Mouse (Mus musculus) cerebral cortex, adult 2 months (tissue): ENCODE data around the gene Irs2.

Experiments
- WGBS: fragments of 180-500 bp; shearing (Covaris S2); methylation state at CpG from one replicate; pipeline ENCODE4 v1.1.7; 2018; 5-methylcytosine and 5-hydroxymethylcytosine counted together

Gene Irs2

DNA sequence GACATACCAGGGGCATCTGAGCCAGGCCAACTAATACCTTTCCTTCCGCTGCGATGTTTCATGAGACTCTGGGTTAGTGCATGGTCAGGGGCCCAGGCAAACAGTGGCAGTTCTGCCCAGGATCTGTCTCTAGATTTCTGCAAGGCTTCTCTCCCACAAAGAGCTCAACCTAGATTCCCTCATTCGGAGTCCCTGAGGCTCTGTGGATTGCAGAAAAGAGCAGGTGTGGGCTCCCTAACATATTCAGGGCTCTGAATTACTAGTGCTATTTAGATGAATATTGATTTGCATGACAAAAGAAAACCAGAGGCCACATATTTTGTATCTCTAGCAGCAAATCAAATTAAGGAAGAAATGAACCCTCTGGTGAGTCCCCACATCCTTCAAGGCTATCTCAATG lies 18.3 kb downstream of the Irs2 start:
- WGBS, result 75% methylated on average over 3 of the region's 3 CpGs

DNA sequence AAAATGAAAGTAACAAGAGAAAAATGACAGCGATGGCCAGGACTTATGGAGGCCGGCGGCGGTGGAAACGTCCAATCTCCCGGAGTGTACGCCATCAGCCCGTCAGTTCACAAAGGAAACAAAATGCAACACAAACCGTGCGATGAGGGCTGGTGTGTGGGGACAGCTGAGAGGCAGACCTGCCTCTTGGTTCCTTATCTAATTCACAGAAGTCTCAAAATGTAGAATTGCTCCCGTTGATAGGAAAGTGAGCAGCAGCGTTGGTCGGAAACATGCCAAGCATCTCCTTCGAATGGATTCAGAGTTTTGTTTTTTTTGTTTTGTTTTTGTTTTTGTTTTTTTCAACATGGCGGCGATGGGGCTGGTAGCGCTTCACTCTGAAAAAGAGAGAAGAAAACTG lies 21.6 kb downstream of the Irs2 start:
- WGBS, result 95% methylated on average over 17 of the region's 17 CpGs

DNA sequence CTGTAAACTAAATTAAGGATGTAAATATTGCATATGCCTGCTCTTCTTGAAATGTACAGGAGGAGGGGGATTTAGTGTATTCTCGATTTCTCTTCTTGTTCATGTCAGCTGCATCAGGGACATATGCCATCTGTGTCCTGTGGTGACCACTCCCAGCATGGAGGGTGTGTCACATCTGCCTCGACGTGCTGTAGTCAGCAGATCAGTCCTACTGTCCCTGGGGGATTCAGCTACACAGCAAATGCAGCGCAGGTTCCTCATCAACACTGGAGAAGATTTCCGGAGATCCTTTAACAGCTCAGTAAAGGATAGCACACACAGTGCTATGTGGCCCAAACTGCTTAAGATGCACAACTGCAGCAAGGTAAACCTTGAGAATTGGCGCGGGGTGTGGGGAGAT lies 23.2 kb downstream of the Irs2 start:
- 81% methylated on average over 7 of the region's 7 CpGs for WGBS

- WGBS, result 91% methylated on average over 6 of the region's 6 CpGs
Observed at GRCm38 (mm10) chr8:10980876-10981275, 27.4 kb downstream of the Irs2 start.

DNA sequence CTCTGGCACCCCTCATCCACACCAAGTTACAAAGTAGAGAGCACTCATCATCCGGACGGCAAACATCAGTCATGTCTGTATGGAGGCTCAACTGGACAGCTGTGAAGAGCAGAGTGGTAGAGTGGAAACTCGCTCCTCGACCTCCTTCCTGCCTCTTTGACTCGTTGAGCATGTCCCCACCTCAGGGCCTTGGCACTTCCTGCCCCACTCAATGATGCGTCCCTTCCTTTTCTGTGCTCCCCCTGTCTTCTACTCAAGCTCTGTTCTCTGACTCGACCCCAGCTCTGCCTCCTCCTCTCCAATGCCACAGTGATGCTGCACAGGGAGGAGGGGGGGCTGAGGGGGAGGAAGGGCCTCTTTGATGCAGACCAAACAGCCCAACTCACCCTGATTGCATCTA lies 28.3 kb downstream of the Irs2 start:
- WGBS, result 68% methylated on average over 7 of the region's 7 CpGs

DNA sequence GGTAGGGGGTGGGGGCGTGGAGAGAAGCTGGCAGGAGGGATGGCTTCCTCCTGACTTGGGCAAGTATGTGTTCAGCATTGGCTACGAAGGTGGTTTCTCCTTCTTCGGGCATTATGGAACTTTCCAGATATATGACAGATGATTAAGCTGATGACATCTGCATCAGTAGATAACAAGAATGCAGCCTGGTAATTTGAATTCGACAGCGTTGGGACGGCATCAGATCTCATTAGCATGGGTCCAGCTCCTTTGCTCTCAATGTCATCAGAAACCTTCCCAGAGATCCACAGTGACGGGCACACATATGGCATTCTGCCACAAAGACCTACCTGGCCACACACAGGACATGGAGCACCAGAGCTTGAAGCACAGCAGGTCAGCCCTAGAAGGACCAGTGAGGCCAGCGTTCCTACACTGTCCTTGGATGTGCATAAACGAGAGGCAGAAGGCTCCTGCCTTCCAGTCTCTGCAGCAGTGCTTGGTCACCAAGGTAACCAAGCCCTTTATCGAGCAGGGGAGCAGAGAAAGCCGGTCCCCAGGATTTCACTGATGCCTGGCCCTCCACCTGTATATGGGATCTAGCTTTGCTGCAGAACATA lies 29.0 kb downstream of the Irs2 start:
- 58% methylated on average over 11 of the region's 11 CpGs for WGBS

DNA sequence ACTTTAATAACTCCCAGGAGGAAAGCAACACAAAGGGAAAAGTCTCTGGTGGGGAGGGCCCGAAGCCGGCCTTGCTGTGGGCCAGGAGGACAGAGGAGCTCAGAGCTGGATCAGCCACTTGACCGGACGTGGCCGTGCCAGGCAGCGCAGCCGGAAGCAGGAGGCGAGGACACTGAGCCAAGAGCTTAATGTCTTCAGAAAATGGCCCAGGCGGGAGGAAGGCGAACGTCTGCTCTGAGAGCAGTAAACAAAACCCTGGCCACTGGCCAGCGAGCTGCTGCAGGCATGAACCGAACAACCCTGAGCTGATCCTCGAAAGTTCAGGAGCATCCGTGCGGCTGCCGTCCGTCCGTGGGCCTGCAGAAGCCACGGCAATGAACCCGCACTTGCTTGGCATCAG lies 29.9 kb downstream of the Irs2 start:
- WGBS, result 56% methylated on average over 21 of the region's 21 CpGs

DNA sequence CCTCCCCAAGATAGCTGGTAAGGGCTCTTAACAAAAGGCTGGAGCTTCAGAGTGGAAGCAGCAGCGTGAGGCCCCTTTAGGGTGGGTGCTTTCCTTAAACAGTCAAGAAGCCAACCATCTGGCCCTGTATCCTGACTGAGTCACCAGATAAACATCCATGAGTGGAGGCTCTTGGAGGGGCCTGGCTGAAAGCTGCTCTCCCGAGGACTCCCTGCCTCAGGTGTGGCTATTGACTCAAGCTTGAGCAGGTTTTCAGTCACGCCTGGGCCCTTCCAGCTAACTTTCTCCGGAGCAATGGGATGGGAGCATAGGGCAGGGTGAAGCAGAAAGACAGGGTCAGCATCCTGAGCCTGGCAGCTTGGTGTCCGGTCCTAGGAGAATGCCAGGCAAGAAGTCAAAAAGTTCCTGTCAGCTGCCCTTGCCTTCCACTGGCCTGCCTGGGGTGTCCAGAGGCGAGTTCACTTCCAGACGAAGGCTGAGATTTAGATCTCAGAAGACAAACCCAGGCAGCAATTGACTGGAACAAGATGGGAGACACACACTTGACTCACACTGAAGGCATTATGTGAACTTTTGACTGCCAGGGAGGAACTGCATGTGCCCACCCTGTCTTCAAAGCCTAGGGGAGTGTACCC lies 30.4 kb downstream of the Irs2 start:
- WGBS, result 78% methylated on average over 7 of the region's 7 CpGs

GRCm38 (mm10) chr8:10974659-10975058 lies 33.6 kb downstream of the Irs2 start:
- 68% methylated on average over 2 of the region's 2 CpGs for WGBS

- WGBS, result 96% methylated on average over 4 of the region's 4 CpGs
Observed at GRCm38 (mm10) chr8:10974126-10974525, 34.1 kb downstream of the Irs2 start.

- 72% methylated on average over 9 of the region's 9 CpGs for WGBS
Observed at GRCm38 (mm10) chr8:10972851-10973452, 35.3 kb downstream of the Irs2 start.

DNA sequence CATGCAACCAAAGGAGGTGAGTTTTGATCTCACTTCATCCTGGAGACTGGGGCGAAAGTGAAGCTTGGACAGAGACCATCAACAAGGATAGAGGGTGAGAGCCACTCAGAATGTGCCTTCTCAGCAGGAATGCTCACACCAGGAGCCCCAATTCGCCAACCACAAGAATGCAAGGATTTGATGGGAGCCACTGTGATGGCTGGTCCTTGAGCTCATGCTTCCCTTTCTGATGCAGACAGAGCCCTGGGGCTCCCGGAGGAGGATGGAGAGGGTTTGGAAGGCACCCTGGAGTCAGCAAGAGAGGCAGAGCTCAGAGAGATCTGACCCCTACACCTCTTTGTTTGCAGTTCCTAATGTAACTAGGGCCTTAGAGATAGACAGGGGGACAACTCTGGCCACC lies 36.3 kb downstream of the Irs2 start:
- 89% methylated on average over 3 of the region's 3 CpGs for WGBS

DNA sequence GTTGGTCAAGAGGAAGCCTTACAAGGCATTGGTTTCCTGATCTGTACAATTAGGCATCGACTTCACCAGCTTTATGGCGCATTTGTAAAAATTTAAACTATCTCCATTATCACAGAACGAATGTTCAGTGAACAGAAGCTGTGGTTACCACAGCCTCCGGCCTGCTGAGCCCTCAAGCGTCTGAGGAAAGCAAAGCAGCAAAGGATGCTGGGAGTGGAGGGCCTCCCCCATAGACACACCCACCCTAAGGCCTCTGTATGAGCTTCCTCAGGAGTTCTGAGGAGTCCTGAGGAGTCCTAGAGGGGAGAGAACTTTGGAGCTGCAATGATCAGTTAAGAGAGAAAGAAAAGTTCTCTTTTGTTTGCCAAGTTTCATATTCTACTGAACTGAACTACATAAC lies 36.7 kb downstream of the Irs2 start:
- 90% methylated on average over 5 of the region's 5 CpGs for WGBS

DNA sequence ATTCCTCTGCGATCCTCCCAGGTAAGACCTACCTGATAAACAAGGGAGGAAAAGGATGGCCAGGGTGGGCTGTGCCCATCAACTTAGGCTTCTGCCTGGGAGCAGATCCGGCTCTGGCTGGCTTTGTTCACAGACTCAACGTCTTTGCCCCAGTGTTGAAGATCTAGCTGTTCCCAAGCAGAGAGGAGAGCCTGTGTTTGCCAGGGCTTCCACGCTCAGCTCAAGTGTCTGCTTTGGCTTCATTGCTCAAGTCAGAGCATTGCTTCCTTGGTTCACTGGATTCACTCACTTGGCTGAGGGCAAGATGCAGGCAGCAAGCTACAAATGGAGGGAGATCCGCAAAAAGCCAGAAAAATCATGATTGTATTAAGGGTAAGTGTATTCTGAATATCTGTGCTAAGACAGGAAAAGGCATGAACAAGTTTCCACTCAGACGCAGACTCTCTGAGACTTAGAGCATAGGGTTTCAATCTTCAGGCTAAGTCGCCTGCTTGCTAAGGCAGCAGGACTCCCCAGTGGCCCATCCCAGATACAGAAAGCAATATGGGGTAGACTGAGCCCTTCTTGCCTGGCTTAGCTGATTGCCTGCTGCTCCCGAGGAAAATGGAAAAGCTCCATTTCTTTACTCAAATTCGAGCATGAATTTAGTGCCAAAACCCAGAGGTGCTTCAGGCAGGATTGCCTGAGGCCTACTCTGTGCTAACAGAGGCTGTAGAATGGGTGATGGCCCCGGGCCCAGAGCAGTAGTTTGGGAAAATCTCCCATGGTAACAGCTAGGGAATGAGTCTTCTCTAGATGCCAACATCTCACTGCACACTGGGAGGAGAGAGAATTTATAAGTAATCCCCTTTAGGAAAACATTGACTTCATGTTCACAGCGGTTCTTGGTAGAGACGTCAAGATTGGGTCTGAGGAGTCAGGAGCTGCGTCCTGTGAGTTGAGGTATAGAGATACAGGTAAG lies 37.5 kb downstream of the Irs2 start:
- 79% methylated on average over 13 of the region's 13 CpGs for WGBS

- WGBS, result 70% methylated on average over 7 of the region's 7 CpGs
Observed at GRCm38 (mm10) chr8:10968687-10969086, 39.6 kb downstream of the Irs2 start.

- 19% methylated on average over 6 of the region's 6 CpGs for WGBS
Observed at GRCm38 (mm10) chr8:10965401-10966117, 42.7 kb downstream of the Irs2 start.

DNA sequence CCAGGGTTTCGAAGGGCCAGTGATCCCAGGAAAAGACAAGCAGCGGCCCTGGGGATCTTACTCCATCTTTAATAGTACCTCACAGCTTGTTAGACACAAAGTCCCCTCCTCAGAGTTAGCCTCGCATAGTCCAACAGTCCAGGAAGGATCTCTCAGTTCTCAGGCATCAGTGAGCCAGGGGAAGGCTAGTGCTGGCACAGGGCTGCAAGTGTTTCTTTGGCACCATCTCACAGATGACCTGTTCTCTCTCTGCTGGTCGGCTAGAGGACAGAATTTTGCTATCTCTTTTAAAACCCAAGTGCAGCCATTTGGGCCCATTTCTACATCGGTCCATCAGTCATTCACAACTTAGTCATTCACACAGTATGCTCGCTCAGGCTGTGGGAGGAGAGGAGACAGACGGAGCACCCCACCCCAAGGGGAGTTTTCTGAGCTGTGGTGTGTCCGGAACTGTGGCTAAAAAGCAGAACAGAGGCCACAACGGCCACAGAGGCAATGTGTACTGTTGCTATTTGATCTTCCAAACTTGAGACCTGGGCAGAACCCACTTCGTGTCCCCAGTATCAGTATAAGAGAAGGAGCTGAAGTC lies 43.7 kb downstream of the Irs2 start:
- WGBS, result 58% methylated on average over 10 of the region's 10 CpGs

DNA sequence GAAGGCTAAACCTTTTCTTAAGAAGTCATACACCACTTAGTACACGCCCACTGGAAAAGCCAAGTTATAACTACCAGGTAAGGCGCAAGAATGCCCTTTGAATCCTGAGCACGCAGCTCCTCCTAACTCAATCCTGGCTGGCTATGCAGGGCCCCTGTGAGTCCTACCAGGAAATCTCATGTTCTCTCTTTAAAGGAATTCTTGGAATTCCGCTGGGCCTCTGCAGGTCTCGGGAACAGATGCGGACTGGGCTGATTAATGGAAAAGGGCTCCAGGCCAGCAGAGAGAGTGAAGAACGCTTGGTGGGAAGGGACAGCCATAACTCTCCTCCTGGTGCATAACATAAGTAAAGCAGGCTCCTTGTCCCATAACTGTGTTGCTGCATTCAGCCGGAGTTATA lies 46.3 kb downstream of the Irs2 start:
- 81% methylated on average over 8 of the region's 8 CpGs for WGBS

GRCm38 (mm10) chr8:10960277-10960819 lies 47.9 kb downstream of the Irs2 start:
- WGBS, result 15% methylated on average over 15 of the region's 15 CpGs

DNA sequence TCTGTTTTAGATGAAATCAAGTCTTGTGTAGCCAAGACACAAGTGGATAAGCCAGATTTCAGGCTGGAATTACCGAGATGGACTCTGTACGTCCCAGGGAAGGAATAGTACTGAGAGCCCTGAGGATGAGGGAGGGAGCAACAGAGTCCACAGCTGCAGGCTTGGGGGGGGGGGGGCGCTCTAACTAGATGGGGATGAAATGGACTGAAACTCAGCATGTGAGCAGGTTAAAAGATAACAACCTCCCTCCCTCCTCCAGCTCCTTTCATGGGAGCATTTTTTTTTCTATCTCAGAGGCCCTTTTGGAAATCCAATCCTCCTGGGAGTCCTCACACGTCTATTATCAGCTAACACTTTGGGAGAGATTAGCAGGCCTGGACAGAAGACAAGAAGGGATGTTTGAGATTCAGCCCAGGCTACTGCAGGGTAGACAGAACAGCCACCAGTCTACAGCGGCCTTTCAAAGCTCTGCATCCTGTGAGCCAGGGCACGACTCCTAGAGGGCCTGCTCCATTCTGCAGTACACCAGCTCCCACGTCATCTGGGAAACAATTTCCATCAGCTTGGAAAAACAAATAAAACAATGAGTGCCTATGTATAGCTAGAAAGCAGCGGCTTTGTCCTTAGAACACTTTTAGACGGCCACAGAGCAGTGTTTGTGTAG lies 50.8 kb downstream of the Irs2 start:
- WGBS, result 62% methylated on average over 9 of the region's 9 CpGs
